Mouse (Mus musculus) urinary bladder, postnatal 10 days (tissue): ENCODE measurements around the gene Ager.

Experiments used
- DNase-seq: peaks from one replicate; pipeline ENCODE4 v3.0.0; 2022; ENCODE audit warnings: low spot score

The Ager gene

DNA sequence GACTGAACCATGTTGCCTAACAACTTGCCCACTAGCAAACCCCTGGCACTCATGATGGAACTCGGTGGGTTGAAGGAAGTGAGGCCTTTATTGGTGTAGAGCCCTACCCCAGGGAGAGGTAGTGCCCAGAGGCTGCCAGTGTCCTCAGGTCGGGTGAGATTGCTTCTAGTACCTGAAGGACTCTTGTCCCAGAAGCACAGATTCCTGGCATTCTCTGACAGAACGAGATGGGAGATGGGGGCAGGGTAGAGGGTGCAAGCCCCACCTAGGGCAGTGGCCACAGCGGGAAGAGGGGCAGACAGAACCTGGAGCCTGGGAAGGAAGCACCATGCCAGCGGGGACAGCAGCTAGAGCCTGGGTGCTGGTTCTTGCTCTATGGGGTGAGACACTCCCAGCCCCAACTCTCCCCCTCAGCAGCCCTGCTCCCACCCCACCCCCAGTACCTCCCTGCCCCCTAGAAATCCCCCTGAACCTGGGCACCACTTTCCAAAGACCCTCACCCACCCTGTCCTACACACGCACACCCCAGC, at the start of gene Ager:
Gene Ager, plus strand, starts transcription at position 297 of the 530 bp plus-strand sequence.
- DNase-seq, result no peak

DNA sequence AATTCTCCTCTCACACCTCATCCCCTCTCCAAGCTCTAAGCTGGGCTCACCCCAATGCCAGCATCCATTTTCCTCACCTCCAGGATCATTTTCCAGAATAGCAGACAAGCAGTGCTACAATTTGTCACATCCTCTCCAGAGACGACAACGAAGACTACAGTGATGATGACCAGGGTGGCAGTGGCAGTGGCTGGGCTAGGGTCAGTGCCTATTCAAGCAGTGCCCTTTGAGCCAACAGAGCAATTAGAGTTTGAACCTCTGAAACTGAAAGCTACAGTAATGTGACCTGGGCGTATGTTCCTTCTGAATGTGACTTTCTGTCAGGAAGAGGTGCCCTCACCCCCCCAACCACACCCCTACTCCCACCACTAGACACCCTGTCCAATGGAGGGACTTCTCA, 48.5 kb upstream of the Ager start:
- DNase-seq, result no peak

DNA sequence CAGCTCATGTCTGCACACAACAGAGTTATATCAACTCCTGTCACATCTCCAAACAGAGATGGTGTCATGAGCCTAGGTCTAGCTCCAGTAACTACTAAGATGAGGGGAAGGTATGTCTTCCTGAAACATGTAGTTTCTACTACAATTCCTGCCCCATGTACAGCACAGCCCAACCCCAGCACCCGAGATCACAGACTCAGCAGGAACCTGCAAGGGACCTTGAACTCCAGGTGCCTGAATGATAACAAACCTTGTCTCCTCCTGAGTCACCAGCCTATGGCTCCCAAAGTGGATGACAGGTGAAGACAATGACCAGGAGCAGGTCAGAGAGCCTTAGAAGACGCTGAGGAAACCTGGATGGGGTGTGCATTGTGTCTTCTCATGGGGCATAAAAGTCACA, 47.8 kb upstream of the Ager start:
- no peak for DNase-seq

DNA sequence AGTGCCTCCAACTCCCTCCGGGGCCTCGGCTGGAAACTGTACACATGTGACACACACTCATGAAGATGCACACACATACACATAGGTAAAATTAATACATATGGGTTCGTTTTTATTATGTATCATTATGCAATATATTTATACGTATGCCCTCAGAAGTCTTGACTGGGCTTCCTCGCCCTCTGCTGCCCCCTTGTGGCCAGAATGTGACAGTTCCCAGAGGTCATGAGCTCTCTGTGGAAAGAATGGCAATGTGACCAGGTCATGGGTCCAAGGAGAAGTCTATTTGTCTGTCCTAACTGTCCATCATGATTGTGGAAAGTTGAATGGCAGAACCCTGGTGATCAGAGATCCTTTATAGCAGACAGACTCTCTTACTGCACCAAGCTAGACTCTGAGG, 42.2 kb upstream of the Ager start:
- no peak for DNase-seq

DNA sequence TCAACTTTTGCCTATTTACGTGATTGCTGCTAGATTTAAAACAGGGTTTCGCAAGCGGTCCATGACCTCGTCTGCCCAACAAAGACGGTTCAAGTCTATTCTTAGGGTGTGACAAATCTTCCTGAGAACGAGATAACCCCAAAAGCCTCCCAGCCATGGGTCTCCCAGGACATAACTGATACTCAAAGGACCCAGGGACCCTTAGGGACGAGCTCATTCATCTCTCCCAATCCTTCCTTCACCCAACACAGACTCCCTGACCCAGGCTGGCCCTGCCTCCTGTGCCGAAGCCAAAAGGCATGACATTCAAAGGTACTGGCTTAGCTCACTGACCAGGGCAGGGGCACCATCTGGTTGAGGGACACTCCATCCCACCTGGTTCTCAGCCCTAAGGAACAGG, 41.3 kb upstream of the Ager start:
- DNase-seq, result no peak

DNA sequence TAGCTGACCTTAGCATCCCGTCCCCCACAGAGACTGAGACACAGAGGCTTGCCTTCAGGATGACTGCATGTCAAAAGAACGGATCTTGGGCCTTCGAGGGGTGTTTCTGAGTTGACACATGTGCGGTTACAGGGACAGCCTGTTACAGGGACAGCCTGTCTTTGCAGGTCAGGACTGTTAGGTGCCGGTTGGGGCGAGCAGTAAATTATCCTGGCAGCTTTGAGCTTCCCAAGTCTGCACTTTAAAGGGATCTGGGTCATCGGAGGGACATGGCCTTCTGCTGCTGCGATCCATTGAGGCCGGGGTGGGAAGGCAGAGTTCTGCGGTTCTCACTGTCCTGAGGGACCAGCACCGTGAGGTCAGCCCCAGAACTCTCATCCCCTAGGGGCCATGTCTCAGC, 40.3 kb upstream of the Ager start:
- no peak for DNase-seq

DNA sequence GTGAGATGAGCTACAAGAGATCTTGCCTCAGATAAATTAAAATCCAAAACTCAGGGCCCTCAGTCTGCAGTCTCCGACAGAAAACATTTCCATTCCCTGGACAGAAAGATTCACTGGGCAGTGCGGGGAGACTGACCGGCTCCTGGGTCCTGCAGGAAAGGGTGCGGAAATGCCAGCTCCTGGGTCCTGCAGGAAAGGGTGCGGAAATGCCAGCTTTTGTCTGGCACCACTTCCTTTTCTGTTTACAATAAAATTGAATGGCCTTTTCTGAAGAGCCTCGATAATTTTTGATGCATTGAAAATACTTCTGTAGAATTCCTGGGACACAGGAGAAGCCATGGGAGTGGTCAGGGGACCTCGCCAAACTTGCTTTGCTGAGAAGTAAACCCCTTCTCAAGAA, 38.5 kb upstream of the Ager start:
- no peak for DNase-seq

DNA sequence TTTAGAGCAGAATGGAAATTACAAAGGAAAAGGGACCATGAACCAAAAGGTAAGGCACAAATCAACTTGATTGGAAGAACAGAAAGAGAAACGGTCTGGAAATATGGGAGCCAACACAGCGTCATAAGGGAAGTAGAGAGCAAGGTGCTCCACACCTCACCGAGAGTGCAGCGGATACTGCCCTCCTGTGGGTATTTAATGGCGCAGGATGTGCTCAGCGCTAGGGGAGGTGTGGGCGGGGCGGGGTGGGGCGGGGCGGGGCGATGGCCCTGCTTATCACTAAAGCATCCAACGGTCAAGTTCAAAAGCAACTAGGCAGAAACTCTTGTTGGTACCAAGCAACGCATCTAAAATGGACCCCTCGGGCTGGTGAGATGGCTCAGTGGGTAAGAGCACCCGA, 37.8 kb upstream of the Ager start:
- no peak for DNase-seq

DNA sequence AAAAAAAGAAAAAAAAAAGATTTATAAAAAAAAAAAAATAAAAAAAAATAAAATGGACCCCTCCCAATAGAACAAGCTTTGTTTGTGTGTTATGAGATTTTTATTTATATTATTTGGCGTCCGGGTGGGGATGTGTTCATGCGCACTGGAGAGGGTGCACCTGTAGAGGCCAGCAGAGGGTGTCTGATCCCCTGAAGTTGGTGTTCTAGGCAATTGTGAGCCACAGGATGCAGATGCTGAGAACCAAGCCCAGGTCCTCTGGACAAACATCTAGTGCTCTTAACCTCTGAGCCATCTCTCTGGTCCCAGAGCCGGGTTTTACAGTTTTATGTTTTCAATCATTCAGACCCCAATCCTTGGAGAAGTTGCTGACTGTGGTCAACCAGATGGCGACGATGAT, 37.2 kb upstream of the Ager start:
- no peak for DNase-seq

DNA sequence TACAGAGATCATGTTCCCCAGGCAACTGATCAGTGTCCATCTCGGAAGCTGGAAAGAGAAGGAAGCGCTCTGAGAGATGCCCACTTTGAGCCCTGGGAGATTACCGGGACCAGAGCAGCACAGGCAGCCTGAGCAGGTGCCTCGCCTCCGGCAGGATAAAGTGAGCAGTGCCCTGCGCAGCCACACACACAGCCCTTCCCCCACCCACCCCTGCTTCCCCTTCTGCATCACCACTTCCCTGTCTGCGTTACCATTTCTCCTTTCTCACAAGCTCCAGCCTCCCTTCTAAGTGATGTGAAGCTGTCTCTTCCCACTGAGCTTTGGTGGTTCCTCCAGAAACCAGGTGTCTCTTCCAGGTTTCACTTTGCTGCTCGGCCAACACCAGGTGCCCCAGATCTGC, 36.5 kb upstream of the Ager start:
- DNase-seq, result no peak

DNA sequence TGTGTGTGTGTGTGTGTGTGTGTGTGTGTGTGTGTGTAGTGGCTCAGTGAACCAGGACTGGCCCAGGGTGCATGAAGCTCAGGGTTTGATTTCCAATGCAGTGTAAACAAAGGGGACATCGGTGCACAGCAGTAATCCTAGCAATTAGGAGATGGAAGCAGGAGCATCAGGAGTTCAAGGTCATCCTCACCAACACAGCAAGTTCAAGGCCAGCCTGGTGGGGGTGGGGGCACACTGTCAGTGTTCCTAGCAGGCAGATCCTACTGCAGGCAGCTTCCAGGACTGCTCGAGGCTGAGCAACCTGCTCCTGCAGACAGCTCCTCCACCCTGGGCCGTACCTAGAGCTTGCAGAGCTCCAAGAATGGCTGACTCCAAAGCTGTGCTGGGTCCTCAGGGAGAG, 35.1 kb upstream of the Ager start:
- DNase-seq, result no peak

DNA sequence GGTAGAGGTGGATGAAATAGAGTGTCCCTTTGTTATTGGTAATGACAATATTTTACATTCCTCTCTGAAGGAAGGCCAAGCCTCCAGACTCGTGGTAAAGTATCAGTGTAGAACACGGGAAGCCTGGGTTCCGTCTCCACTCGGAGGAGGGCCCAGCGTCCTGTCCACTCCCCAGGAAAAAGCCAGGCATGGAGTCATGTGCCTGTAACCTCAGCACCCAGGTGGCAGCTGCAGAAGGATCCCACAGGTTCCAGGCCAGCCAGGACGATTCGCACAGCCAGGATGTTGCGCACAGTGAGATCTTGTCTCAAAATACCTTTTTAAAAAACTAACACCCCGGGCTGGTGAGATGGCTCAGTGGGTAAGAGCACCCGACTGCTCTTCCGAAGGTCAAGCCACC, 34.3 kb upstream of the Ager start:
- DNase-seq, result no peak

DNA sequence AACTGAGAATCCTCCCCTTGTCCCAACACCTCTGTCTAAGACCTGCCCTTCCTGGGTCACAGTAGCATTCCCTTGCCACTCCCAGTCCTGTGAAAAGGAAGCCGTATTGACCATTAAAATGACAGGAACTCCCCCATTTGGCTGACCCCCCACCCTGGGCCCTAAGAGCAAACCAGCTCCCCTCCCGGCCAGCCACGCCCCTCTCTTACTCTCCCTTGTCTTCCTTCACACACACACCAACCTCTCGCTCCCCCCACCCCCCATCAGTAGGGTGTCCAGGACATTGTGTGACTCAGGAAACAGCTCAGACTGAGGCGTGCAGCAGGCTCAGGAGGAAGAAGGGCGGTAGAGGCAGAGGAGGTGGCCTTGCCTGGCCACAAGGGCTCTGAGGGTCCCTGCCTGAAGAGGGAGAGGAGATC, 33.6 kb upstream of the Ager start, which contains the start of gene Notch4:
Gene Notch4, plus strand, starts transcription at position 266 of the 419 bp plus-strand sequence.
- DNase-seq, result no peak

DNA sequence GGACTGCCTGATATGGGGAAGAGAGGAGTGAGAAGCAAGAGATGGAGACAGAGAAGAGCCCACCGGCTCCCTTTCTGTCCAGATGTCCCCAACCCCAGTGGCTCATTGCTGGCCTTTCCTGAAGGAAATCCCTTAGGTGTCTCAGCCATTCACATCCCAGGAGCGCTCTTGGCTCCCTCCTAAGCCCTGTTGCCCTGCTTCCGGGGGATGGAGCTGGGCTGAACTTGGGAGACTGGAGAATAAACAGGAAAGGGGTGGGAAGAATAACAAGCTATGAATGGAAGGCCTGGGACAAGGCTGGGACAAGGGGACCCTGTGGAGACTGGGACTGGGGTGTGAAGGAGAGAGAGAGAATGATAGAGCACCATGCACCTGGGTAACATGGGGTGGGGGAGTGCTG, 32.9 kb upstream of the Ager start:
- no peak for DNase-seq

DNA sequence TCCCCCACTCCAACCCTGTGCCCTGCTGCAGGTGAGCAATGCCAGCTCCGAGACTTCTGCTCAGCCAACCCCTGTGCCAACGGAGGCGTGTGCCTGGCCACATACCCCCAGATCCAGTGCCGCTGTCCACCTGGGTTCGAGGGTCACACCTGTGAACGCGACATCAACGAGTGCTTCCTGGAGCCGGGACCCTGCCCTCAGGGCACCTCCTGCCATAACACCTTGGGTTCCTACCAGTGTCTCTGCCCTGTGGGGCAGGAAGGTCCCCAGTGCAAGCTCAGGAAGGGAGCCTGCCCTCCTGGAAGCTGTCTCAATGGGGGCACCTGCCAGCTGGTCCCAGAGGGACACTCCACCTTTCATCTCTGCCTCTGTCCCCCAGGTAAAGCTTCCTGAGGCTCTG, 30.4 kb upstream of the Ager start:
- DNase-seq, result no peak

DNA sequence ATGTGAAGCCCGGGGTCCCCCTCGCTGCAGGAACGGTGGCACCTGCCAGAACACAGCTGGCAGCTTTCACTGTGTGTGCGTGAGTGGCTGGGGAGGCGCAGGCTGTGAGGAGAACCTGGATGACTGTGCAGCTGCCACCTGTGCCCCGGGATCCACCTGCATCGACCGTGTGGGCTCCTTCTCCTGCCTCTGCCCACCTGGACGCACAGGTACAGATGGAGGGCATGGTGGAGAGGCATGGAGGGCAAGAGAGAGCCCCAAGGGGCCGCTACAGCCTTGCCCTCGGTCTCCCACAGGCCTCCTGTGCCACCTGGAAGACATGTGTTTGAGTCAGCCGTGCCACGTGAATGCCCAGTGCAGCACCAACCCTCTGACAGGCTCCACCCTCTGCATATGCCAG, 29.2 kb upstream of the Ager start:
- no peak for DNase-seq

DNA sequence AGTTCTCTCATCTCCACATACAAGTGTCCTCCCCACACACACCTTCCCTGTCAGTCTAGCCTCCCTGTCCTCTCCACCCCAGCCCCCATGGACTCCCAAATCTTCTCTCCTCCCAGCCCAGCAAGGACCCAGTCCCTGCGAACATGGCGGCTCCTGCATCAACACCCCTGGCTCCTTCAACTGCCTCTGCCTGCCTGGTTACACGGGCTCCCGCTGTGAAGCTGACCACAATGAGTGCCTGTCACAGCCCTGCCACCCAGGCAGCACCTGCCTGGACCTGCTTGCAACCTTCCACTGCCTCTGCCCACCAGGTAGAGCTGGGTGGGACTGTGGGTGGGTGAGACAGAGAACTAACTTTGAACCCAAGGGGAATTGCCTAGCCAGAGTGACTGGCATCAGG, 27.7 kb upstream of the Ager start:
- DNase-seq, result no peak

DNA sequence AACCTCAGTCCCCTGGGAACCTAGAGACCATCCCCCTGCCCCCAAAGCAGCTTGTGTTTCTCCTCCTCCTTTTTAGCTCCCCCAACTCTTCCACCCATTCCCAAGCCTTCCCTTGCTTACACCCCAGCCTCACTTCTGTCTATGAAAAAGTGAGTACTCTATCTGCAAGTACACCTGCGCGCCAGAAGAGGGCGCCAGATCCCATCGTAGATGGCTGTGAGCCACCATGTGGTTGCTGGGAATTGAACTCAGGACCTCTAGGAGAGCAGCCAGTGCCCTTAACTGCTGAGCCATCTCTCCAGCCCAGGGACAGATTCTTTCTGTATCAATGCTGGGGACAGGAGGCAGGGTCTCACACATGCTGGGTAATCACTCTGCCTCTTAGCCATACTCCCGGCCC, 25.8 kb upstream of the Ager start:
- DNase-seq, result no peak

DNA sequence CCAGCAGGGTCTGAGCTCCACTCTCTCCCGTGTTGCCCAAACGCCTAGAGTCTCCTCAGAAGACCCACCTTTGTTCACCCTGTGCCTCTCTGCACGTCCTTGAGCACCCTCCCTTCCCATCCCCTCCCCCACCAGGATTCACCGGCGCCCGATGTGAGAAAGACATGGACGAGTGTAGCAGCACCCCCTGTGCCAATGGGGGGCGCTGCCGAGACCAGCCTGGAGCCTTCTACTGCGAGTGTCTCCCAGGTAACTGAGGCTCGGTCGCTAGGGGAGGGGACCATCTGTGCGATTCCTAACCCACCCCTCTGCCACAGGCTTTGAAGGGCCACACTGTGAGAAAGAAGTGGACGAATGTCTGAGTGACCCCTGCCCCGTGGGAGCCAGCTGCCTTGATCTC, 25.3 kb upstream of the Ager start:
- no peak for DNase-seq

DNA sequence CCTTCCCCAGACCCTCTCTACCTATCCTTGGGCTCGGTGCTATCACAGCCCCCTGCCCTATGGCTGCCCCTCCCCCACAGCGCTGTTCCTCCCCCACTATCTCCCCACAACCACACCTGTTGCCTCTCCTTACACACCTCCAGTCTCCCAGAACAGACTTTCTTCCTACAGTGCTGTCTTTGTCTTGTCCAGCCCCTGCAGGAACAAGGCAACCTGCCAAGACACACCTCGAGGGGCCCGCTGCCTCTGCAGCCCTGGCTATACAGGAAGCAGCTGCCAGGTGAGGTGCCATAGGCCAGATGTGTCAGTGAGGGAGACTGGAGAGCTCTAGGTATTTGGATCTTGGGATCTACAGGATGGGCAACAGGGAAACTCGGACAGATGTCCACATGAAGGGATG, 21.1 kb upstream of the Ager start:
- no peak for DNase-seq

DNA sequence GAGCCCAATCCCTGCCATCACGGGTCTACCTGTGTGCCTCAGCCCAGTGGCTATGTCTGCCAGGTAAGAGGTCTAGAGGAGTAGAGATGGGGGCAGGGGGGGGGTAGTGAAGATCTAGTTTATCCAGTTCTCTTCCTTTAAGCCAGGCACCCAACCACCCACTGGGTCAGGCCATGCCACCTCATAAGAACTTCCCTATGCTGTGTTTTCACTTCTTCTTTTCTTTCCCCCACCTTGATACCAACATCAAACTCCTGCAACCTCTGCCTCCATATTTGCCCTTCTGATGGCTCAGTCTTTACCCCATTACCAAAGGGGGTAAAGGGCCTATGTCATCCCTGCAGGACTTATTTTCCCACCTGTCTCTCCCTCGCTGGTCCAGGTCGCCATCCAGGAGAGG, 19.6 kb upstream of the Ager start:
- no peak for DNase-seq

DNA sequence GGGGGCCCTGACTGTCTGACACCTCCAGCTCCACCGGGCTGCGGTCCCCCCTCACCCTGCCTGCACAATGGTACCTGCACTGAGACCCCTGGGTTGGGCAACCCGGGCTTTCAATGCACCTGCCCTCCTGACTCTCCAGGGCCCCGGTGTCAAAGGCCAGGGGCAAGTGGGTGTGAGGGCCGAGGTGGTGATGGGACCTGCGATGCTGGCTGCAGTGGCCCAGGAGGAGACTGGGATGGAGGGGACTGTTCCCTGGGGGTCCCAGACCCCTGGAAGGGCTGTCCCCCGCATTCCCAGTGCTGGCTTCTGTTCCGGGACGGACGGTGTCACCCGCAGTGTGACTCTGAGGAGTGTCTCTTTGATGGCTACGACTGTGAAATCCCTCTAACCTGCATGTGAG, 15.1 kb upstream of the Ager start:
- no peak for DNase-seq

DNA sequence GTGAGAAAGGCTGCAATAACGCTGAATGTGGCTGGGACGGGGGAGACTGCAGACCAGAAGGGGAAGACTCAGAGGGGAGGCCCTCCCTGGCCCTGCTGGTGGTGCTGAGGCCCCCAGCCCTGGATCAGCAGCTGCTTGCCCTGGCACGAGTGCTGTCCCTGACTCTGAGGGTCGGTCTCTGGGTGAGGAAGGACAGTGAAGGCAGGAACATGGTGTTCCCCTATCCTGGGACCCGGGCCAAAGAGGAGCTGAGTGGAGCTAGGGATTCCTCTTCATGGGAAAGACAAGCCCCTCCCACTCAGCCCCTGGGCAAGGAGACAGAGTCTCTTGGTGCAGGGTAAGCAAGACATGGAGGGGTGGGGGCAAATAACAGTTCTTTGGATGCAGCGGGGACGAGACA, 14.3 kb upstream of the Ager start:
- no peak for DNase-seq

DNA sequence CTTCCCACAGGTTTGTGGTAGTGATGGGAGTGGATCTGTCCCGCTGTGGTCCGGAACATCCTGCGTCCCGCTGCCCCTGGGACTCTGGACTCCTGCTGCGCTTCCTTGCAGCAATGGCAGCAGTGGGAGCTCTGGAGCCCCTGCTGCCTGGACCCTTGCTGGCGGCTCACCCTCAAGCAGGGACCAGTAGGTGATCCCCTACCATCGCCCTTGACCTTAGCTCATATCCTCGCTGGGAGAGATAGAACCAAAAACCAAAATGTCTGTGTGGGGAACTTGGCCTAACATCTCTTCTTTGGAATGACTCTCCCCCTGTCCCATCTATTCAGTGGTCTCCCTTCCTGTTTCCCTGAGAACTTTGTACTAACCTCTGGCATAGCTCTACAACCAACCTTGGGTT, 13.8 kb upstream of the Ager start:
- DNase-seq, result no peak

DNA sequence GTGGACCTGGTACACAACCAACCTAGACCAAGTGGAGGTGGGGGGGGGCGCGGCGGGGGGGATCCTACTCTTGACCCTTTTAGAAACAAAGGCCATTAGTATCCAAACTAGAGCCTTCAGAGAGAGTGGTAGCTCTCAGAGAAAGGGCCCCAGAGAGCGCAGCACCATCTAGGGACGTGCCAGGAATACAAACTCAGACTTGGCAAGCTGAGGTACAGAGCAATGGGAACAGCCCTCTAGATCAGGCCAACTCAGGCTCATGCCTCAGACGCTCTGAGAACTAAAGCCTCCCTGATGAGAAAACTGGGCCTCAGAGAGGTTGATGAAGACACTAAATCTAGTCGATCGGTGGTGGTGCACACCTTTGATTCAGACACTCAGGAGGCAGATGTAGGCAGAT, 12.5 kb upstream of the Ager start:
- no peak for DNase-seq
